Mouse (Mus musculus): Measurements from ENCODE around the gene Mfap2. TPM values are rescaled to one million over a fixed set of nuclear protein-coding genes. Genes with fewer than 3 reads are reported as not detected.

Mfap2 gene
- 423 and 500 TPM in 2 replicates for polyA plus RNA-seq (2015; fragmentation: Nextera tagmentation; extraction: Ambion mirVana)

- Histone ChIP-seq H3K4me1 (ENCODE audit: control insufficient read depth, insufficient read depth, low read length) (peaks cover 19% of the 10 kb centered on the region), H3K9me3 (replicated peaks; ENCODE audit: control insufficient read depth, low read length) (no peaks in the 10 kb centered on the region; the same call in 1 of the 2 replicates), H3K4me3 (replicated peaks; ENCODE audit: low read length) (peak within 1 kb of the TSS; percentile 72), H3K9ac (ENCODE audit: low read length) (peak within 1 kb of the TSS; percentile 89), H3K27me3 (ENCODE audit: control insufficient read depth, insufficient read depth, low read length) (no peaks in the 10 kb centered on the region), H3K4me2 (ENCODE audit: low read depth, low read length) (peak within 1 kb of the TSS; percentile 67), H3K36me3 (ENCODE audit: control insufficient read depth, insufficient read depth, low read length) (peaks cover 19% of the 10 kb centered on the region), H3K27ac (ENCODE audit: low read length) (peak within 1 kb of the TSS; percentile 91)
- WGBS: 12% methylated on average over 7 of the region's 7 CpGs
- ATAC-seq (ENCODE audit: insufficient read depth, low FRiP score): no peak
Measured at GRCm38 (mm10) chr4:141010118-141010517, at the start of gene Mfap2. Gene Mfap2 (plus strand): TSS chr4:141010418.

- H3K4me2 ChIP-seq (ENCODE audit: low read depth, low read length): peak within 1 kb of the TSS; percentile 93
- no peaks in the 10 kb centered on the region; the same call in 1 of the 2 replicates for H3K27me3 ChIP-seq (ENCODE audit: control insufficient read depth, insufficient read depth, low read length)
- peak; percentile 96 for ATAC-seq (ENCODE audit: insufficient read depth, low FRiP score)
- peak within 1 kb of the TSS; percentile 95 for H3K9ac ChIP-seq (ENCODE audit: low read length)
- H3K4me3 ChIP-seq (replicated peaks; ENCODE audit: low read length): peak within 1 kb of the TSS; percentile 82
- H3K36me3 ChIP-seq (ENCODE audit: control insufficient read depth, insufficient read depth, low read length): no peaks in the 10 kb centered on the region
- peaks cover 32% of the 10 kb centered on the region for H3K4me1 ChIP-seq (ENCODE audit: control insufficient read depth, insufficient read depth, low read length)
- peak within 1 kb of the TSS; percentile 85 for H3K27ac ChIP-seq (ENCODE audit: low read length)
- H3K9me3 ChIP-seq (replicated peaks; ENCODE audit: control insufficient read depth, low read length): no peaks in the 10 kb centered on the region
- WGBS: 1% methylated on average over 37 of the region's 37 CpGs
Measured at GRCm38 (mm10) chr4:140960781-140961466, 49.3 kb upstream of the Mfap2 start, which contains the start of gene Sdhb. Gene Sdhb (plus strand): TSS chr4:140961203.

GRCm38 (mm10) chr4:140961467-140962206, 48.6 kb upstream of the Mfap2 start:
- H3K4me2 ChIP-seq (ENCODE audit: low read depth, low read length): peak overlapping the region; percentile 93
- H3K27me3 ChIP-seq (ENCODE audit: control insufficient read depth, insufficient read depth, low read length): no peaks in the 10 kb centered on the region; the same call in 1 of the 2 replicates
- under 1% methylated on average over 38 of the region's 38 CpGs for WGBS
- H3K9me3 ChIP-seq (replicated peaks; ENCODE audit: control insufficient read depth, low read length): no peaks in the 10 kb centered on the region
- peaks cover 31% of the 10 kb centered on the region for H3K4me1 ChIP-seq (ENCODE audit: control insufficient read depth, insufficient read depth, low read length)
- ATAC-seq (ENCODE audit: insufficient read depth, low FRiP score): no peak
- H3K36me3 ChIP-seq (ENCODE audit: control insufficient read depth, insufficient read depth, low read length): peaks cover 5% of the 10 kb centered on the region; the same call in 1 of the 2 replicates
- peak overlapping the region; percentile 82 for H3K4me3 ChIP-seq (replicated peaks; ENCODE audit: low read length)
- H3K9ac ChIP-seq (ENCODE audit: low read length): peak overlapping the region; percentile 95
- peak overlapping the region; percentile 85 for H3K27ac ChIP-seq (ENCODE audit: low read length)

- Histone ChIP-seq H3K36me3 (ENCODE audit: control insufficient read depth, insufficient read depth, low read length) (peaks cover 9% of the 10 kb centered on the region), H3K4me2 (ENCODE audit: low read depth, low read length) (peak overlapping the region; percentile 93), H3K9me3 (replicated peaks; ENCODE audit: control insufficient read depth, low read length) (no peaks in the 10 kb centered on the region), H3K4me3 (replicated peaks; ENCODE audit: low read length) (peak overlapping the region; percentile 82), H3K27me3 (ENCODE audit: control insufficient read depth, insufficient read depth, low read length) (no peaks in the 10 kb centered on the region), H3K27ac (ENCODE audit: low read length) (peak overlapping the region; percentile 85), H3K9ac (ENCODE audit: low read length) (peak overlapping the region; percentile 95), H3K4me1 (ENCODE audit: control insufficient read depth, insufficient read depth, low read length) (peaks cover 28% of the 10 kb centered on the region)
- ATAC-seq (ENCODE audit: insufficient read depth, low FRiP score): no peak
- 65% methylated on average over 8 of the region's 8 CpGs for WGBS
Measured at GRCm38 (mm10) chr4:140962207-140962909, 47.9 kb upstream of the Mfap2 start.

GRCm38 (mm10) chr4:140962950-140963349, 47.3 kb upstream of the Mfap2 start:
- no peak for ATAC-seq (ENCODE audit: insufficient read depth, low FRiP score)
- H3K4me3 ChIP-seq (replicated peaks; ENCODE audit: low read length): no peak overlapping the region
- H3K4me2 ChIP-seq (ENCODE audit: low read depth, low read length): peak overlapping the region; percentile 93; the same call in 1 of the 2 replicates
- H3K27me3 ChIP-seq (ENCODE audit: control insufficient read depth, insufficient read depth, low read length): no peaks in the 10 kb centered on the region
- peak overlapping the region; percentile 21; the same call in 1 of the 2 replicates for H3K9ac ChIP-seq (ENCODE audit: low read length)
- peaks cover 14% of the 10 kb centered on the region for H3K36me3 ChIP-seq (ENCODE audit: control insufficient read depth, insufficient read depth, low read length)
- H3K27ac ChIP-seq (ENCODE audit: low read length): peak overlapping the region; percentile 64
- 31% methylated on average over 5 of the region's 5 CpGs for WGBS
- H3K4me1 ChIP-seq (ENCODE audit: control insufficient read depth, insufficient read depth, low read length): peaks cover 24% of the 10 kb centered on the region
- H3K9me3 ChIP-seq (replicated peaks; ENCODE audit: control insufficient read depth, low read length): no peaks in the 10 kb centered on the region

GRCm38 (mm10) chr4:140963941-140964597, 46.1 kb upstream of the Mfap2 start:
- Histone ChIP-seq H3K9me3 (replicated peaks; ENCODE audit: control insufficient read depth, low read length) (no peaks in the 10 kb centered on the region), H3K4me1 (ENCODE audit: control insufficient read depth, insufficient read depth, low read length) (peaks cover 21% of the 10 kb centered on the region), H3K36me3 (ENCODE audit: control insufficient read depth, insufficient read depth, low read length) (peaks cover 16% of the 10 kb centered on the region), H3K4me3 (replicated peaks; ENCODE audit: low read length) (no peak overlapping the region), H3K9ac (ENCODE audit: low read length) (0 out of 2 replicates have a peak overlapping the region, but pooled peaks have one; percentile 46), H3K4me2 (ENCODE audit: low read depth, low read length) (no peak overlapping the region), H3K27me3 (ENCODE audit: control insufficient read depth, insufficient read depth, low read length) (no peaks in the 10 kb centered on the region), H3K27ac (ENCODE audit: low read length) (peak overlapping the region; percentile 79)
- no peak for ATAC-seq (ENCODE audit: insufficient read depth, low FRiP score)
- WGBS: 70% methylated on average over 9 of the region's 9 CpGs

GRCm38 (mm10) chr4:140964620-140965019, 45.6 kb upstream of the Mfap2 start:
- H3K9ac ChIP-seq (ENCODE audit: low read length): no peak overlapping the region
- peak overlapping the region; percentile 31; the same call in 1 of the 2 replicates for H3K27ac ChIP-seq (ENCODE audit: low read length)
- H3K36me3 ChIP-seq (ENCODE audit: control insufficient read depth, insufficient read depth, low read length): peaks cover 16% of the 10 kb centered on the region
- no peaks in the 10 kb centered on the region for H3K9me3 ChIP-seq (replicated peaks; ENCODE audit: control insufficient read depth, low read length)
- no peak overlapping the region for H3K4me2 ChIP-seq (ENCODE audit: low read depth, low read length)
- ATAC-seq (ENCODE audit: insufficient read depth, low FRiP score): no peak
- H3K4me3 ChIP-seq (replicated peaks; ENCODE audit: low read length): no peak overlapping the region
- H3K4me1 ChIP-seq (ENCODE audit: control insufficient read depth, insufficient read depth, low read length): peaks cover 21% of the 10 kb centered on the region
- 20% methylated on average over 7 of the region's 7 CpGs for WGBS
- no peaks in the 10 kb centered on the region for H3K27me3 ChIP-seq (ENCODE audit: control insufficient read depth, insufficient read depth, low read length)

- no peak overlapping the region for H3K4me2 ChIP-seq (ENCODE audit: low read depth, low read length)
- no peaks in the 10 kb centered on the region for H3K27me3 ChIP-seq (ENCODE audit: control insufficient read depth, insufficient read depth, low read length)
- no peak overlapping the region for H3K4me3 ChIP-seq (replicated peaks; ENCODE audit: low read length)
- no peak for ATAC-seq (ENCODE audit: insufficient read depth, low FRiP score)
- peaks cover 15% of the 10 kb centered on the region for H3K4me1 ChIP-seq (ENCODE audit: control insufficient read depth, insufficient read depth, low read length)
- no peaks in the 10 kb centered on the region for H3K9me3 ChIP-seq (replicated peaks; ENCODE audit: control insufficient read depth, low read length)
- no peak overlapping the region for H3K27ac ChIP-seq (ENCODE audit: low read length)
- no peak overlapping the region for H3K9ac ChIP-seq (ENCODE audit: low read length)
- 74% methylated on average over 11 of the region's 11 CpGs for WGBS
- peaks cover 27% of the 10 kb centered on the region for H3K36me3 ChIP-seq (ENCODE audit: control insufficient read depth, insufficient read depth, low read length)
Measured at GRCm38 (mm10) chr4:140967386-140968159, 42.6 kb upstream of the Mfap2 start.

All from stomach, embryonic 16.5 days (tissue).